Mouse (Mus musculus) layer of hippocampus, adult 11-12 months (tissue): ENCODE results near the gene Hyal3.
"Not testable (repeated sequence)": the region's sequence is repeated elsewhere in the genome, so short reads cannot be mapped to it uniquely, and the experiment has no call there.

Source experiments
- DNase-seq: peaks from one replicate; pipeline ENCODE4 v3.0.0; 2022; ENCODE audit warnings: low spot score

Gene Hyal3

GRCm38 (mm10) chr9:107571534-107572326 is 8.9 kb upstream of the Hyal3 start:
- DNase-seq = no peak

GRCm38 (mm10) chr9:107572327-107572662 is 8.3 kb upstream of the Hyal3 start:
- no peak for DNase-seq

- DNase-seq = not testable (repeated sequence)
These were observed 6.8 kb upstream of the Hyal3 start for GRCm38 (mm10) chr9:107573774-107574173.

GRCm38 (mm10) chr9:107575579-107576356 is 4.8 kb upstream of the Hyal3 start:
- DNase-seq = no peak

GRCm38 (mm10) chr9:107576357-107577107 is 4.1 kb upstream of the Hyal3 start, which contains the start of gene Hyal1:
Gene Hyal1, plus strand, starts transcription at chr9:107576927.
- DNase-seq = peak; percentile 48

- DNase-seq = no peak
These were observed 2.7 kb upstream of the Hyal3 start for GRCm38 (mm10) chr9:107577871-107578270.

GRCm38 (mm10) chr9:107578587-107578986 is 2.0 kb upstream of the Hyal3 start, which contains the start of gene Naa80:
Gene Naa80, plus strand, starts transcription at chr9:107578887.
- no peak for DNase-seq

- no peak for DNase-seq
These were observed 1.4 kb upstream of the Hyal3 start for GRCm38 (mm10) chr9:107579023-107579900.

- no peak for DNase-seq
These were observed 966 bp downstream of the Hyal3 start for GRCm38 (mm10) chr9:107581584-107581983.

GRCm38 (mm10) chr9:107582509-107583062 is 2.0 kb downstream of the Hyal3 start:
- no peak for DNase-seq

GRCm38 (mm10) chr9:107583174-107583573 is 2.6 kb downstream of the Hyal3 start:
- no peak for DNase-seq

GRCm38 (mm10) chr9:107586504-107586903 is 5.9 kb downstream of the Hyal3 start:
- DNase-seq = no peak

GRCm38 (mm10) chr9:107586974-107587832 is 6.6 kb downstream of the Hyal3 start, which contains the start of gene Ifrd2:
Gene Ifrd2, plus strand, starts transcription at chr9:107587642.
- DNase-seq = peak; percentile 98

- DNase-seq = peak; percentile 57
These were observed 7.4 kb downstream of the Hyal3 start for GRCm38 (mm10) chr9:107587833-107588639.

- no peak for DNase-seq
These were observed 9.6 kb downstream of the Hyal3 start for GRCm38 (mm10) chr9:107590058-107590772.

- no peak for DNase-seq
These were observed 10.1 kb downstream of the Hyal3 start for GRCm38 (mm10) chr9:107590773-107591060.

GRCm38 (mm10) chr9:107593101-107593976 is 12.7 kb downstream of the Hyal3 start:
- DNase-seq = no peak
